Mouse (Mus musculus) spleen, adult 18-20 months (tissue): ENCODE results near the gene Col9a2.
A peak's percentile ranks its signal among the peaks of the same experiment; 100 is the strongest.

ENCODE experiments used
- DNase-seq, 2 experiments: peaks; one replicate each; pipeline ENCODE4 v3.0.0; 2022; ENCODE audit warnings: mixed read lengths in 2 of 2

Col9a2 gene

DNA sequence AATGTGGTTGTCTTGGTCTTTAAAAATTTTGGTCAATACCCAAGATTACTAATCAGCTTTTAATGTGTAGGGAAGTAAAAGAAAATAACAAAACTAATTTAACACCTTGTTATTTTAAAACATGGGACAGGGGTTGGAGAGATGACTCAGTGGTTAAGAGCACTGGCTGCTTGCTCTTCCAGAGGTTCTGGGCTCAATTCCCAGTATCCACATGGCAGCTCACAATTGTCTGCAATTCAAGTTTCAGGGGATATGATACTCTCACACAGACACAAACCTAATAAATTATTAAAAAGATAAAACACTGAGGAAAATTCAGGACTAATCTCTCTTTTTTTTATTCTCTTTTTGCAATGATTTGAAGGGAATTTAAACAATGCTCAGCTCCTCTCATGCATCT, 45.3 kb downstream of the Col9a2 start:
- DNase-seq = no peak

- DNase-seq = no peak
These were observed 49.5 kb downstream of the Col9a2 start for GRCm38 (mm10) chr4:121088696-121089095.

DNA sequence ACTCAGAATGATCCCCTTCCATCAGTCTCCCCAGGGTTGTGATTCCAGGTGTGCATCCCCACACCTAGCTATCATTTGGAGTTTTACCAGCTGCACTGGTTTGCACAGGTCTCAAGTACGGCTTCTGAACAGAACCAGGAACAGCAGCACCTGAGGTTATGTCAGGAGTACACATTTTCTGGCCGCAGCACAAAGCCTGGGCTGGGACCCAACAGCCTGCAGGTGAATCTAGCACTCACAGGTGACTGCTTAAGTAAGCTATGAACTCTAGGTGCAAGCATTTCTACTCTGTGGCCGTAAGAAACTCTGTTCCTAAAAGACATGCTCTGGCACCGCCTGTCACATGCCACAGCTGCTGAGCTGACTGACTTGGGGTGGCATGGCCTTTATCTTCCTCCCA, 51.0 kb downstream of the Col9a2 start:
- DNase-seq = no peak

- DNase-seq = peak; percentile 59 to 81
These were observed 58.6 kb downstream of the Col9a2 start, which contains the start of gene Zmpste24 for GRCm38 (mm10) chr4:121097650-121098378. Gene Zmpste24 (minus strand): TSS chr4:121098241.

GRCm38 (mm10) chr4:121103304-121103703, 64.1 kb downstream of the Col9a2 start:
- no peak for DNase-seq
